Mouse (Mus musculus): Measurements from ENCODE around the gene Olfr1493-ps1.

Gene Olfr1493-ps1

GRCm38 (mm10) chr19:13722978-13723377 is at the start of gene Olfr1493-ps1:
Olfr1493-ps1 (plus strand) TSS chr19:13723278.
- no peak for DNase-seq

- no peak for DNase-seq
Measured at GRCm38 (mm10) chr19:13696968-13697367, 26.1 kb upstream of the Olfr1493-ps1 start, which contains the start of gene Olfr1491. Olfr1491 (plus strand) TSS chr19:13697268.

- DNase-seq = no peak
Measured at GRCm38 (mm10) chr19:13739428-13739827, 16.4 kb downstream of the Olfr1493-ps1 start, which contains the start of gene Olfr1494. Olfr1494 (plus strand) TSS chr19:13739728.

- DNase-seq = no peak
Measured at GRCm38 (mm10) chr19:13749366-13749765, 26.3 kb downstream of the Olfr1493-ps1 start.

GRCm38 (mm10) chr19:13764306-13764705 is 41.2 kb downstream of the Olfr1493-ps1 start, which contains the start of gene Olfr1495:
Olfr1495 (plus strand) TSS chr19:13764606.
- no peak for DNase-seq

- DNase-seq = no peak
Measured at GRCm38 (mm10) chr19:13768565-13769276, 45.6 kb downstream of the Olfr1493-ps1 start.

- no peak for DNase-seq
Measured at GRCm38 (mm10) chr19:13777578-13777977, 54.5 kb downstream of the Olfr1493-ps1 start, which contains the start of gene Olfr1496. Olfr1496 (plus strand) TSS chr19:13777878.
